Mouse (Mus musculus): Measurements from ENCODE around the gene Tgfbi. TPM values are rescaled to one million over a fixed set of nuclear protein-coding genes. Genes with fewer than 3 reads are reported as not detected.
A peak's percentile ranks its signal among the peaks of the same experiment; 100 is the strongest.

Tgfbi gene
- polyA plus RNA-seq, 1 experiment from 2014 or later, result 65.0 TPM

GRCm38 (mm10) chr13:56601199-56601598 lies 8.1 kb upstream of the Tgfbi start:
- H3K36me3 ChIP-seq (ENCODE audit: control insufficient read depth, insufficient read depth, low read length), result no peaks in the 10 kb centered on the region
- ATAC-seq (replicated peaks; ENCODE audit: insufficient number of reproducible peaks, low FRiP score, low TSS enrichment), result 0 out of 2 replicates have a peak, but pooled peaks have one; percentile 53
- no peak overlapping the region for H3K4me2 ChIP-seq
- H3K4me1 ChIP-seq (ENCODE audit: control insufficient read depth, insufficient read depth, low read length), result peaks cover 19% of the 10 kb centered on the region
- no peaks in the 10 kb centered on the region for H3K27me3 ChIP-seq (ENCODE audit: control insufficient read depth, insufficient read depth, low read length)
- no peak overlapping the region; the same call in 1 of the 2 replicates for H3K9ac ChIP-seq (ENCODE audit: low read depth, low read length)
- H3K27ac ChIP-seq (ENCODE audit: low read depth, low read length), result peak overlapping the region; percentile 89
- 18% methylated on average over 11 of the region's 11 CpGs for WGBS (ENCODE audit: insufficient replicate concordance)
- no peak overlapping the region for H3K4me3 ChIP-seq (ENCODE audit: low read depth, low read length)
- H3K9me3 ChIP-seq (replicated peaks; ENCODE audit: control insufficient read depth, low read length), result no peaks in the 10 kb centered on the region

GRCm38 (mm10) chr13:56605503-56605902 lies 3.8 kb upstream of the Tgfbi start:
- peaks cover 12% of the 10 kb centered on the region for H3K27me3 ChIP-seq (ENCODE audit: control insufficient read depth, insufficient read depth, low read length)
- peaks cover 26% of the 10 kb centered on the region for H3K4me1 ChIP-seq (ENCODE audit: control insufficient read depth, insufficient read depth, low read length)
- H3K9ac ChIP-seq (ENCODE audit: low read depth, low read length), result no peak overlapping the region
- no peak for ATAC-seq (replicated peaks; ENCODE audit: insufficient number of reproducible peaks, low FRiP score, low TSS enrichment)
- H3K27ac ChIP-seq (ENCODE audit: low read depth, low read length), result no peak overlapping the region
- H3K36me3 ChIP-seq (ENCODE audit: control insufficient read depth, insufficient read depth, low read length), result no peaks in the 10 kb centered on the region
- H3K4me3 ChIP-seq (ENCODE audit: low read depth, low read length), result no peak overlapping the region
- no peaks in the 10 kb centered on the region for H3K9me3 ChIP-seq (replicated peaks; ENCODE audit: control insufficient read depth, low read length)
- no peak overlapping the region for H3K4me2 ChIP-seq
- WGBS (ENCODE audit: insufficient replicate concordance), result 86% methylated on average over 9 of the region's 9 CpGs

GRCm38 (mm10) chr13:56606724-56607123 lies 2.6 kb upstream of the Tgfbi start:
- Histone ChIP-seq H3K27me3 (ENCODE audit: control insufficient read depth, insufficient read depth, low read length) (peaks cover 12% of the 10 kb centered on the region), H3K36me3 (ENCODE audit: control insufficient read depth, insufficient read depth, low read length) (no peaks in the 10 kb centered on the region), H3K4me2 (no peak overlapping the region), H3K4me1 (ENCODE audit: control insufficient read depth, insufficient read depth, low read length) (peaks cover 16% of the 10 kb centered on the region; the same call in 1 of the 2 replicates), H3K9ac (ENCODE audit: low read depth, low read length) (no peak overlapping the region), H3K9me3 (replicated peaks; ENCODE audit: control insufficient read depth, low read length) (no peaks in the 10 kb centered on the region), H3K4me3 (ENCODE audit: low read depth, low read length) (no peak overlapping the region), H3K27ac (ENCODE audit: low read depth, low read length) (peak overlapping the region; percentile 60; the same call in 1 of the 2 replicates)
- ATAC-seq (replicated peaks; ENCODE audit: insufficient number of reproducible peaks, low FRiP score, low TSS enrichment), result no peak
- 67% methylated on average over 11 of the region's 11 CpGs for WGBS (ENCODE audit: insufficient replicate concordance)

GRCm38 (mm10) chr13:56607225-56607624 lies 2.1 kb upstream of the Tgfbi start:
- no peak for ATAC-seq (replicated peaks; ENCODE audit: insufficient number of reproducible peaks, low FRiP score, low TSS enrichment)
- Histone ChIP-seq H3K4me3 (ENCODE audit: low read depth, low read length) (no peak overlapping the region), H3K9me3 (replicated peaks; ENCODE audit: control insufficient read depth, low read length) (no peaks in the 10 kb centered on the region), H3K27ac (ENCODE audit: low read depth, low read length) (peak overlapping the region; percentile 60; the same call in 1 of the 2 replicates), H3K4me1 (ENCODE audit: control insufficient read depth, insufficient read depth, low read length) (peaks cover 21% of the 10 kb centered on the region; the same call in 1 of the 2 replicates), H3K36me3 (ENCODE audit: control insufficient read depth, insufficient read depth, low read length) (no peaks in the 10 kb centered on the region), H3K27me3 (ENCODE audit: control insufficient read depth, insufficient read depth, low read length) (peaks cover 12% of the 10 kb centered on the region), H3K9ac (ENCODE audit: low read depth, low read length) (no peak overlapping the region), H3K4me2 (no peak overlapping the region)
- WGBS (ENCODE audit: insufficient replicate concordance), result 28% methylated on average over 7 of the region's 7 CpGs

- Histone ChIP-seq H3K27ac (ENCODE audit: low read depth, low read length) (no peak overlapping the region), H3K4me3 (ENCODE audit: low read depth, low read length) (no peak overlapping the region), H3K36me3 (ENCODE audit: control insufficient read depth, insufficient read depth, low read length) (no peaks in the 10 kb centered on the region), H3K4me1 (ENCODE audit: control insufficient read depth, insufficient read depth, low read length) (peaks cover 27% of the 10 kb centered on the region), H3K9ac (ENCODE audit: low read depth, low read length) (no peak overlapping the region), H3K9me3 (replicated peaks; ENCODE audit: control insufficient read depth, low read length) (no peaks in the 10 kb centered on the region), H3K4me2 (no peak overlapping the region), H3K27me3 (ENCODE audit: control insufficient read depth, insufficient read depth, low read length) (peaks cover 12% of the 10 kb centered on the region)
- ATAC-seq (replicated peaks; ENCODE audit: insufficient number of reproducible peaks, low FRiP score, low TSS enrichment), result no peak
- WGBS (ENCODE audit: insufficient replicate concordance), result 61% methylated on average over 4 of the region's 4 CpGs
Observed at GRCm38 (mm10) chr13:56607846-56608245, 1.5 kb upstream of the Tgfbi start.

GRCm38 (mm10) chr13:56611129-56611528 lies 1.8 kb downstream of the Tgfbi start:
- Histone ChIP-seq H3K27ac (ENCODE audit: low read depth, low read length) (0 out of 2 replicates have a peak overlapping the region, but pooled peaks have one; percentile 8), H3K9ac (ENCODE audit: low read depth, low read length) (no peak overlapping the region), H3K4me2 (peak overlapping the region; percentile 97), H3K4me1 (ENCODE audit: control insufficient read depth, insufficient read depth, low read length) (peaks cover 40% of the 10 kb centered on the region), H3K4me3 (ENCODE audit: low read depth, low read length) (peak overlapping the region; percentile 59), H3K36me3 (ENCODE audit: control insufficient read depth, insufficient read depth, low read length) (no peaks in the 10 kb centered on the region), H3K9me3 (replicated peaks; ENCODE audit: control insufficient read depth, low read length) (no peaks in the 10 kb centered on the region), H3K27me3 (ENCODE audit: control insufficient read depth, insufficient read depth, low read length) (peaks cover 12% of the 10 kb centered on the region)
- ATAC-seq (replicated peaks; ENCODE audit: insufficient number of reproducible peaks, low FRiP score, low TSS enrichment), result no peak
- WGBS (ENCODE audit: insufficient replicate concordance), result 46% methylated on average over 4 of the region's 4 CpGs

- WGBS (ENCODE audit: insufficient replicate concordance), result 57% methylated on average over 3 of the region's 3 CpGs
- Histone ChIP-seq H3K4me3 (ENCODE audit: low read depth, low read length) (no peak overlapping the region), H3K4me2 (peak overlapping the region; percentile 97), H3K27ac (ENCODE audit: low read depth, low read length) (no peak overlapping the region), H3K9ac (ENCODE audit: low read depth, low read length) (no peak overlapping the region), H3K4me1 (ENCODE audit: control insufficient read depth, insufficient read depth, low read length) (peaks cover 39% of the 10 kb centered on the region), H3K27me3 (ENCODE audit: control insufficient read depth, insufficient read depth, low read length) (peaks cover 12% of the 10 kb centered on the region), H3K9me3 (replicated peaks; ENCODE audit: control insufficient read depth, low read length) (no peaks in the 10 kb centered on the region), H3K36me3 (ENCODE audit: control insufficient read depth, insufficient read depth, low read length) (no peaks in the 10 kb centered on the region)
- ATAC-seq (replicated peaks; ENCODE audit: insufficient number of reproducible peaks, low FRiP score, low TSS enrichment), result no peak
Observed at GRCm38 (mm10) chr13:56611741-56612140, 2.4 kb downstream of the Tgfbi start.

- 0 out of 2 replicates have a peak overlapping the region, but pooled peaks have one; percentile 6 for H3K9ac ChIP-seq (ENCODE audit: low read depth, low read length)
- 31% methylated on average over 10 of the region's 10 CpGs for WGBS (ENCODE audit: insufficient replicate concordance)
- H3K9me3 ChIP-seq (replicated peaks; ENCODE audit: control insufficient read depth, low read length), result no peaks in the 10 kb centered on the region
- no peak overlapping the region for H3K4me3 ChIP-seq (ENCODE audit: low read depth, low read length)
- H3K36me3 ChIP-seq (ENCODE audit: control insufficient read depth, insufficient read depth, low read length), result no peaks in the 10 kb centered on the region
- H3K27ac ChIP-seq (ENCODE audit: low read depth, low read length), result peak overlapping the region; percentile 18; the same call in 1 of the 2 replicates
- ATAC-seq (replicated peaks; ENCODE audit: insufficient number of reproducible peaks, low FRiP score, low TSS enrichment), result no peak
- H3K4me1 ChIP-seq (ENCODE audit: control insufficient read depth, insufficient read depth, low read length), result peaks cover 34% of the 10 kb centered on the region
- peaks cover 12% of the 10 kb centered on the region for H3K27me3 ChIP-seq (ENCODE audit: control insufficient read depth, insufficient read depth, low read length)
- H3K4me2 ChIP-seq, result peak overlapping the region; percentile 97
Observed at GRCm38 (mm10) chr13:56612331-56612730, 3.0 kb downstream of the Tgfbi start.

GRCm38 (mm10) chr13:56613366-56613998 lies 4.2 kb downstream of the Tgfbi start:
- ATAC-seq (replicated peaks; ENCODE audit: insufficient number of reproducible peaks, low FRiP score, low TSS enrichment), result no peak
- 36% methylated on average over 9 of the region's 9 CpGs for WGBS (ENCODE audit: insufficient replicate concordance)
- H3K27me3 ChIP-seq (ENCODE audit: control insufficient read depth, insufficient read depth, low read length), result peaks cover 9% of the 10 kb centered on the region
- no peak overlapping the region for H3K4me3 ChIP-seq (ENCODE audit: low read depth, low read length)
- H3K9ac ChIP-seq (ENCODE audit: low read depth, low read length), result no peak overlapping the region
- H3K4me1 ChIP-seq (ENCODE audit: control insufficient read depth, insufficient read depth, low read length), result peaks cover 33% of the 10 kb centered on the region
- H3K4me2 ChIP-seq, result peak overlapping the region; percentile 27
- no peaks in the 10 kb centered on the region for H3K36me3 ChIP-seq (ENCODE audit: control insufficient read depth, insufficient read depth, low read length)
- no peaks in the 10 kb centered on the region for H3K9me3 ChIP-seq (replicated peaks; ENCODE audit: control insufficient read depth, low read length)
- H3K27ac ChIP-seq (ENCODE audit: low read depth, low read length), result no peak overlapping the region

Measured in heart, embryonic 11.5 days (tissue).